Mouse (Mus musculus): ENCODE results near the gene Arhgap31. TPM values are rescaled to one million over a fixed set of nuclear protein-coding genes. Genes with fewer than 3 reads are reported as not detected.

Arhgap31 gene
- total RNA-seq, 1 experiment from 2014 or later: 4.0 TPM

DNA sequence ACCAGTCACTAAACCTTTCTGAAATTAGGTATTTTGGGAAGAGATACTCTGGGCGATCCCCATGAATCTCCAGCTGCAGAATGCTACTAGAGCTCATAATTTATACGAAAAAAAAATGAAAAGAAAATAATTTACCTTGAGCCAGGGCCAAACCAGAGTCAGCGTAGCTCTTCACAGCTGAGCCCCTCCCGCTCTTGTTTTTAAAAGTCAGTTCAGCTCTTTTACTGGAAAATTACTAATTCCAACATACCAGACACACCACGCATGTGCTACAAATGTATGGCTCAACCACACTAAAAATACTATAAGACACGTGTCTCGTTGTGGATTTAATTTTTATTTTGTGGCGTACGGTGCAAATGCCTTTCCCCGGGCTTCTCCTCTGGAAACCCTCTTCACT is 50.5 kb downstream of the Arhgap31 start:
- ATAC-seq (replicated peaks; ENCODE audit: low read depth, poor library complexity, severe bottlenecking): no peak

DNA sequence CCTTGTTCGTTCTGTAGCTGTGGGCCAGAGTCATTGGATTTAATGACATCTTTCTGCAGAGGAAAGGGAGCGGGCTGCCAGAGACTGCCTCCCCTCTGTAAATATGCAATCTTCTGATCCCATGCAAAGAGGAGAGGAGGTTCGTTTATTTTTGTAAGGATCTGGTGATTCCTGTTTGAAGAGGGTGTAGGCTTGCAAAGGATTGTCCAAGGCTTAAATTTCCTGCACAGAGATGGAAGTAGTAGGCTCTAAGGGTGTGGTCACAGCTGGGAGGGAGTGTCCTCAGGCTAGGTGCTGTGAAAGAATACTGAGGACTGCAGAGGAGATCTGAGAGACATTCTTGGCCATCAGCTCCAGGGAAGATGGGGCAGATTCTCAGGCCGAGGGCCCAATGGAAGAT is 58.8 kb downstream of the Arhgap31 start:
- ATAC-seq (replicated peaks; ENCODE audit: low read depth, poor library complexity, severe bottlenecking): no peak

DNA sequence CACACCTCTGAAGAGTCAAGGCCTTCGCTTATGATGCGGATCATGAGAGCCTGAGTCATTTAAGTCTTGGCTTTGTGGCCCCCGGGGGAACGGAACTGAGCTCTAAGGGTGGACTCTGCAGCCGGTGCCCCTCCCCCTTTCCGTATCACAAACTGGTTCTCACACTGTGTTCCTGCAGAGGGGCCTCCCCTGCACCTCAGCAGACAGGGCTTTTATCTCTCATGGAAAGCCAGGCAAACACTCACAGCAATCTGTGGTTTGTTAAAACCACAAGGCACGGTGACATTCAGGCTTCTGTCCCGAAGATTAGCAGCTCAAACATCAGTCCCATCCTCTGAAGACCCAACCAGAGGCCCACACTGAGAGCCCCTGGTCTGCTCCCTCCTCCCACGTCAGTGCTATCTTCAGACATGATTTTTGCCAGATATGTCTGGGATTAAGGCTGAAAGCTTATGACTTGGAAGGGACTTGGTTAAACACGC is 59.6 kb downstream of the Arhgap31 start:
- peak; percentile 89 for ATAC-seq (replicated peaks; ENCODE audit: low read depth, poor library complexity, severe bottlenecking)

DNA sequence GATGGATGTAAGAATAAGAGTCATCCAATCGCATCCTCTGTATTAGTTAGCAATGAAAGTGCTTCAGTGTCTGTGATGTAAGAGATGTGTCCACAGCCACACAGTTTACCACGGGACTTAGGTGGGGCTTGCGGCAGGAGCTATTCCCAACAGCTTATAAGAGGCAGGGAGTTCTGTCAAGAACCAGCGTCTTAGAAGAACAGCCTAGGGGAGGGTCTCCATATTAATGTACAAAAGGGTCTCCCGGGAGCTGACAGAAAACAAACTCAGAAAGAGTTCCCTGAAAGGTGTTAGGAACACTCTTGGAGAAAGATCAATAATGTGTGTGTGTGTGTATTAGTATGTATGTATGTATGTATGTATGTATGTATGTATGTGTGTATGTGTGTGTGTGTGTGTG is 60.4 kb downstream of the Arhgap31 start:
- no peak for ATAC-seq (replicated peaks; ENCODE audit: low read depth, poor library complexity, severe bottlenecking)

GRCm38 (mm10) chr16:38651721-38652231 is 61.3 kb downstream of the Arhgap31 start:
- no peak for ATAC-seq (replicated peaks; ENCODE audit: low read depth, poor library complexity, severe bottlenecking)

- ATAC-seq (replicated peaks; ENCODE audit: low read depth, poor library complexity, severe bottlenecking): no peak
Measured at GRCm38 (mm10) chr16:38651306-38651705, 61.8 kb downstream of the Arhgap31 start.

DNA sequence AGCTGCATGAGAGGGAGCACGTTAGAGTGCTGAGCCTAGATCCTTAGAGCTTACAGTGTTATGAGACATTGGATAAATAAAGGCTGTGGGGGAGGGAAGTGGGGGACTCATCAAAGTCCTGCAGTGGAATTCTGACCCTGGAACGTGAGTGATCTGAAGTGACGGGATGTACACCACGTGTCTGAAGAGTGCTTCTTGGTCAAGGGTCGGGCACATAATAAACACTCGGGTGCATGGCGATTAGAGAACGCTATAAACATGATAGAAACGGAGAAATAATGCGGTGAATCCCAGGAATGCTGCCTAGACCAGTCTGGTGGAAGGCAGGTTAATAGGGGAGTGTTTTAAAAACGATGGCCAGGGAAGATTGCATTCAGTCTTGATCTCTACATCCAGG is 63.6 kb downstream of the Arhgap31 start:
- ATAC-seq (replicated peaks; ENCODE audit: low read depth, poor library complexity, severe bottlenecking): no peak

- peak; percentile 37 for ATAC-seq (replicated peaks; ENCODE audit: low read depth, poor library complexity, severe bottlenecking)
Measured at GRCm38 (mm10) chr16:38648783-38649430, 64.2 kb downstream of the Arhgap31 start.

DNA sequence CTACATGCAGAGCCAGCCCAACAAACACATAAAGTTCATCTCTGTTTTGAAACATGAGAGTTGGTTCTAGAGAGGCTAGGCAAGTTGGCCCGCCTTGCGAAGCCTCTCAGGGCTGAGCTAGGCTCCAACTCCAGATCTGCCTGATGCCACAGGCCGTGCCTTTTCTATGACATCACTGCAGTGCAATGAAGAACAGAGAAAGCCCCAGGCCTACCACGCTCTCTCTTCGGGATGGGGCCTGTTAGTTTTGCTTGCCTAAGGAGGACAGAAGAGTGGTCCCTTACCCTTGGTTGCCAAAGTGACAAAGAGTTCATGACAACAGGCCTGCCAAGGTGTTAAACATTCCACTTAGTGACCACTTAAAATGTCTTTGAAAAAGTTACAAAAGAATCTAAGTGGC is 64.9 kb downstream of the Arhgap31 start:
- no peak for ATAC-seq (replicated peaks; ENCODE audit: low read depth, poor library complexity, severe bottlenecking)

- ATAC-seq (replicated peaks; ENCODE audit: low read depth, poor library complexity, severe bottlenecking): no peak
Measured at GRCm38 (mm10) chr16:38644455-38644854, 68.6 kb downstream of the Arhgap31 start.

DNA sequence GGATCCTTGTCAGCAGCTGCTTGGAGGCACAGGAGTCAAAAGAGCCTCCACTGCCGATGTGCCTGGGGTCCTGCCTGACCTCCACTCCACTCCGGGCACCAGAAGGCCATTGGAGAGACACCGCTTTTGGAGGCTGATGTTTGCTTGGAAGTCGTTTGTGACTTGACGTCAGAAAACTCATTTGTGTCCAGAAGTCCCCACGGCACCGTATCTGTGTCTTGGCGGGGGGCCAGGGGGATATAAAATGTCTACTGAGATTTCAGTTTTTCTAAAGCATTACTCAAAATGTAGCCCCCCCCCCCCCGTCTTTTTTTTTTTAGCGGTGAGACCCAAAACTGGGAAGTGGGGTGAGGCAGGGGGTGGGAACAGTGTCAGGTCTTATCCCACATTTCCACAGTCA is 76.0 kb downstream of the Arhgap31 start:
- ATAC-seq (replicated peaks; ENCODE audit: low read depth, poor library complexity, severe bottlenecking): no peak

- ATAC-seq (replicated peaks; ENCODE audit: low read depth, poor library complexity, severe bottlenecking): peak; percentile 70
Measured at GRCm38 (mm10) chr16:38636682-38637081, 76.4 kb downstream of the Arhgap31 start.

DNA sequence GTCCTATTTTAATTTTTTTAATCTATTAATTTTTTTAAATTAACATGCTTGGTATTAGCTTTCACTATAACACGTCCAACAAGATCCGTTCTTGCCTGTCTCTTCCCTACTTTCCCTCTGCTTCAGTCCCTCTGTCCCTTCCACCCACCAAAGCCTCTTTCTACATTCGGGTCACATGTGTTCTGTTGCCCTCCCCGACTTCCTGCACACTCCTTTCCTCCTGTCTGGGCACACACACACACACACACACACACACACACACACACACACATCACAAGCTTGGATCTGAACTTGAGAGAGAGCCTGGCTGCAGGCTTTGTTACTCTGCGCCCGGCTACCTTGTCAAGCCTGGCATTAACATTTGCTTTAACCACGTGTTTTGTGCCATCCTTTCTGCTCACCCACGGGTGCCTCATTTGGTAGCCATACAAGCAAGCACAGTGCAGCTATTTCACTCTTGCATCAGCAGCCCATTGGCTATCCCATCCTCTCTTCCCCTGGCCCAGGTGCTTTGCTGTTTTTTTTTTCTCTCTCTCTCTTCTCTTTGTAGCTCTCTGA is 77.2 kb downstream of the Arhgap31 start:
- ATAC-seq (replicated peaks; ENCODE audit: low read depth, poor library complexity, severe bottlenecking): no peak

DNA sequence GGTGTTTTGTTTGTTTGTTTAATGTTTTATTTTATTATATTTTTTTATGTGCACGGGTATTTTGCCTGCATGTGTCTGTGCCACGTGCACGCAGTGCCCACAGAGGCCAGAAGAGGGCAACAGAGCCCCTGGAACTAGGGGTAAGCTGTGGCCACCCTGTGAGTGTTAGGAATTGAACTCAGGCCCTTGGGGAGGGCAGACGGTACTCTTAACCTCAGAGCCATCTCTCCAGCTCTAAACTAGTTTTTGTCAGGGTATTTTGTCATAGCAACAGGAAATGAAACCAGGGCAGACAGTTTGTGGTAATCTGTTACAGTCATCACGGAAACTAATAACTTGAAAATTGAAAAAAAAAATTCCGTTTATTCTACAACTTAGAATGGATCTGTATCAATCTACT is 80.9 kb downstream of the Arhgap31 start:
- peak; percentile 90 for ATAC-seq (replicated peaks; ENCODE audit: low read depth, poor library complexity, severe bottlenecking)

DNA sequence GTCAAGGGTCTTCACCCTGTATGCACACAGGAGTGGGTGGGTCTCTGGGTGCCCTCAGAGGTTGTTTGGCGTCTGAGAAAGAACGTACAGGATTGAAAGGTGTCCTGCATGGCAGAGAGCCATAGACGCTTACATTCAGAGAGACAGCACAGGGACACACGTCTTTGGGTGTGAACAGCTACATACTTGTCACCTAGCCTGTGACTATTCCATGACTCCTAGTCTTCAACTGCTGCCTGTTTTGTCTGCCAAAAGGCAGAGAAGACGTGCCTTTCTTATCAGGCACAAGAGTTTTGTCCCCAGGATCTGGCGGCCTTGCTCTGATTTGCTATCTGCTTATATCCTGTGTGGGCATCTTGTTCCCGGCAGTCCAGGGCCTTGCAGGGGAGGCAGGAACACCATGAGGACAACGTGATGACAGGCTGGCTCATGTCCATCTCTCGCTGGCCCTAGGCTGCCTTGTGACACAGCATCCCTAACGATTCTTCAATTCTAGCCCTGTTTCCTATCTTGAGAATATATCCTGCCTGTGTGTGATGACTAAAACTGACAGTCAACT is 87.2 kb downstream of the Arhgap31 start:
- ATAC-seq (replicated peaks; ENCODE audit: low read depth, poor library complexity, severe bottlenecking): no peak

GRCm38 (mm10) chr16:38625411-38625810 is 87.7 kb downstream of the Arhgap31 start:
- no peak for ATAC-seq (replicated peaks; ENCODE audit: low read depth, poor library complexity, severe bottlenecking)

DNA sequence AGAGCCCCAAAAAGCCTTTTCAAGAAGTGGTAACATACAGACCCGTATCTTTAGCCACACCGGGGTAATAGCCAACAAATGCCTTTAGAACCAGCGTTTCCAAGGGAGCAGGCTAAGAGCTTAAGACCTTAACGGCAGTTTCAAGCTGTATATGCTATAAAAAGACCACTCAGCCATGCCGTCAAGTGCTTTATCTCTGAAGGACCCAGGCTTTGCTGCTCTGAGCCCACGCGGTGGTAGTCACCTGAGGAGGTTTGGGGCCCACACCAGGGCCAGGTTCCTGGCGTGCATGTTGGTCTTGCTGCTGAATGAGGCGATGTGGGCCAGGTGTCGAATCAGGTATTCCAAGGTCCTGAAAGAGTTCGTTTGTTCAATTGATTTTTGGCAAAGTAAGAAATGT is 88.8 kb downstream of the Arhgap31 start:
- no peak for ATAC-seq (replicated peaks; ENCODE audit: low read depth, poor library complexity, severe bottlenecking)

DNA sequence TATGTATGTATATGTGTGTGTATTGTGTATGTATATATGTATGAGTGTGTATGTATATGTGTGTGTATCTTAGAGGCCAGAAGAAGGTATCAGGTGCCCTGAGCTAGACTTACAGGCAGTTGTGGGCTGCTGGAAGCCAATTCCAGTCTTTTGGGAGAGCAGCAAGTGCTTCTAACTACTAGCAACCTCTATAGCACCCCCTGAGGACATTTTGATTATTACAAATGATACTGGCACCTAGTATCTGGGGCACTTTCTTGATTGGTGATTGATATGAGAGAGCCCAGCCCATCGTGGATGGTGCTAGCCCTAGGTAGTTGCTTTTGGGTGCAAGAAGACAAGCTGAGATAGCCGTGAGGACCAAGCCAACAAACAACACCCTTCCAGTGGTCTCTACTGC is 90.8 kb downstream of the Arhgap31 start:
- ATAC-seq (replicated peaks; ENCODE audit: low read depth, poor library complexity, severe bottlenecking): peak; percentile 48

DNA sequence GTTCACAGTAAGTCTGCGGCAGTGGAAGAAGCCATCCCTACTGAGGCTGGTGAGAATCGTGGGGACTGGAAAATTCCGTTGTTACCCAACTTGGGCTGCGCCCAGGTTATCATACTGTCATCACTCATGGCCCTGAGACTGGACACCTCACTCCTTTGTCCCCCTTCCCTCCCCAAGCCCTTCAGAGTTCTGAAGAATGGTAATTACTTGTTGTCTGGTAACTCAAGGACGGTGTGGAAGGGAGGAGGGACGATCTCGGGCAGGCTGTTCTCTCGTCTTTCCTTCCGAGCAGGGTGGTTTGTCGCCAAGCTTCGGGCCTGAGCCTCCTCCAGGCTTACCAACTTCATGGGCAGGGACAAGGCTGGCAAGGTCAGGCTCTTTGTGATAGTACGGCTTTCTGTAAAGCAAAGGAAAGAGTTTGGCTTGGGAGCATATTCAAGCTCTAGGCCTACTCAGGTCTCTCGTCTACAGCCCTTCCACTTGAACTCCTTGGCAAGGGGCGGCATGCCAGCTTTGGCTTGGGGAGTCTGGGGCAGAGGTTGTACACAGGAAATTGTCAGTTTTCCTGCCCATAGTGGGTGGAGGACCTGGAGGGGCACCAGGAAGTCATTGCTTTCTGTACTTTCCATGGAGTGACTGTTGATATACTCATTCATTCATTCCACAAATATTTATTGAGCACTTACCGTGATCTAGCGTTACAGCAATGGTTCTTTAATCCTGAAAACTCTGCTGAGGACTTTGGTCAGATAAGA is 92.2 kb downstream of the Arhgap31 start:
- ATAC-seq (replicated peaks; ENCODE audit: low read depth, poor library complexity, severe bottlenecking): no peak

GRCm38 (mm10) chr16:38619054-38619453 is 94.0 kb downstream of the Arhgap31 start:
- ATAC-seq (replicated peaks; ENCODE audit: low read depth, poor library complexity, severe bottlenecking): peak; percentile 95

- ATAC-seq (replicated peaks; ENCODE audit: low read depth, poor library complexity, severe bottlenecking): no peak
Measured at GRCm38 (mm10) chr16:38617977-38618376, 95.1 kb downstream of the Arhgap31 start.
